In genomic region chr12:111574074-111574886, GRCm38 (mm10) we compare ENCODE assay signal across 8 mouse cellular contexts. TPM values are rescaled to one million over a fixed set of nuclear protein-coding genes. Genes with fewer than 3 reads are reported as not detected.
A peak's percentile ranks its signal among the peaks of the same experiment; 100 is the strongest.
DNase-seq lines count a peak whose midpoint lies in the region; ATAC-seq and TF ChIP-seq lines count a peak whose summit lies in the region.

Gene Mark3, plus strand, starts transcription at chr12:111574523.

- TF ChIP-seq POLR2A in cortical plate, adult 2 months (IDR thresholded peaks at IDR 0.05; ENCODE audit: extremely low read depth, insufficient read depth, low read length), result peak; percentile 70

- peak within 1 kb of the TSS; percentile 100 for H3K4me3 ChIP-seq in cortical plate, adult 2 months (ENCODE audit: insufficient read depth, low read length)
- H3K4me3 ChIP-seq in megakaryocyte, embryonic 14.5 days (replicated peaks), result peak within 1 kb of the TSS; percentile 100

- TF ChIP-seq CTCF in cortical plate, adult 2 months (IDR thresholded peaks at IDR 0.05; ENCODE audit: extremely low read depth, insufficient read depth, low read length), result no peak

- H3K36me3 ChIP-seq in megakaryocyte, embryonic 14.5 days (replicated peaks; ENCODE audit: low read length), result no peaks in the 10 kb centered on the region

- peaks cover 8% of the 10 kb centered on the region; the same call in 1 of the 2 replicates for H3K4me1 ChIP-seq in cortical plate, adult 2 months (ENCODE audit: control insufficient read depth, insufficient read depth, low read length)
- H3K4me1 ChIP-seq in megakaryocyte, embryonic 14.5 days, result peaks cover 27% of the 10 kb centered on the region

- H3K9me3 ChIP-seq in megakaryocyte, embryonic 14.5 days, result peaks cover 4% of the 10 kb centered on the region; the same call in 1 of the 2 replicates

- H3K27me3 ChIP-seq in megakaryocyte, embryonic 14.5 days (replicated peaks), result peaks cover 15% of the 10 kb centered on the region

- peak; percentile 96 for ATAC-seq in activated CD4-positive, CD25-positive, alpha-beta regulatory T cell, adult 4 months

- H3K27ac ChIP-seq in cortical plate, adult 2 months (ENCODE audit: insufficient read depth, low read length), result peak within 1 kb of the TSS; percentile 95

- peak; percentile 91 to 94 for DNase-seq in gastrocnemius, adult 8-10 months (ENCODE audit: low spot score in 2 of 2)
- DNase-seq in hindlimb bud, embryonic 11.5 days (ENCODE audit: extremely low spot score, low read depth, low spot score), result peak; percentile 80
- peak; percentile 91 to 96 for DNase-seq in left cerebral cortex, adult 8-10 months (ENCODE audit: low spot score in 2 of 2)
- peak; percentile 98 to 99 for DNase-seq in right cerebral cortex, postnatal 10 days (ENCODE audit: low spot score in 2 of 2)
- peak; percentile 94 for DNase-seq in urinary bladder, postnatal 25 days (ENCODE audit: low spot score)

RNA-seq across cellular contexts. Expression of gene Mark3, which starts in this region (rescaled TPM):
- polyA plus RNA-seq in activated CD4-positive, CD25-positive, alpha-beta regulatory T cell, adult 4 months (2017; shearing (Covaris generic)), result 10 to 100 TPM; 29.0 to 31.8 TPM
- polyA plus RNA-seq in cortical plate, adult 2 months (2012; rRNA removed), result 73.9 and 76.5 TPM in 2 replicates
- total RNA-seq in gastrocnemius, adult 8-10 months (2022), result 10 to 100 TPM; 45.6 to 57.4 (median 48.2) TPM
- 10 to 100 TPM; 84.7 to 97.3 (median 85.8) TPM for total RNA-seq in left cerebral cortex, adult 8-10 months (2022)
- 4.4 and 8.2 TPM in 2 replicates for polyA plus RNA-seq in megakaryocyte, embryonic 14.5 days (2012; ENCODE audit: insufficient read depth, low replicate concordance)

Comparison
In these comparisons a context has a peak if more than half of its experiments do, and no peak if none do; other contexts are left out.
1. Peak in every context shown above with its lines: DNase-seq, ATAC-seq, H3K4me3 ChIP-seq and H3K27ac ChIP-seq.